Mouse (Mus musculus): ENCODE measurements around the gene Frmd4b. TPM values are rescaled to one million over a fixed set of nuclear protein-coding genes. Genes with fewer than 3 reads are reported as not detected.

The Frmd4b gene
- polyA plus RNA-seq, 1 experiment from 2014 or later = 16.5 TPM

DNA sequence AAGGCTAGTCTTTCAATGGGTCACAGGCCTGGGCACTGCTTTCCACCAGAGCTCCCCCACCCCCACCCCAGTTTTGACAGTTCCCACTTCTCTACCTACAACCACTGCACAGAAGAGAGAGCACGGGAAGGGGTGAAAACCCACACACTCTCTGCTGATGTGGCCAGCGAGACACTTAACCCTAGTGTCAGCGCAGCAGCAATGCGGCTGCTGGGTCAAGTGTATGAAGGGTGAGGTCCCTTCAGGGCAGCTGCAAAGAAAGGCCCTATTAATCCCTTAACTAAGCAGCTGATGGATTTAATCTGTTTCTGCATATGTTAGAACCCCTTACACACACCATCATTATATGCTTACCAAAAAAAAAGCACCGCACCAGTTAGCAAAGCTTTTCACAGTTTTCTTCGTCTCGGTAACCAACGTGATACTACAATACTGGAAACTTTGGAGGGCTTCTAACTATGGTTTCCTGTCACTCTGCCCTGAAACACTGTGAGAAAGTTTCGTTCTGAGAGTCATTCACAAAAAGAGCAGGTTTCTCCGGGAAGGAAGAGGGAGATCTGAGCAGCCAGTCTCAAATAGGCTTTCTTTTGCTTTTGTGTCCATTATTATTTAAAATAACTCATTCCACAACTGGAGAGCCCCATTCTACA is 264.7 kb downstream of the Frmd4b start:
- Histone ChIP-seq H3K27me3 (no peaks in the 10 kb centered on the region), H3K27ac (no peak overlapping the region), H3K9ac (no peak overlapping the region), H3K4me1 (peaks cover 38% of the 10 kb centered on the region), H3K4me3 (no peak overlapping the region), H3K4me2 (replicated peaks) (no peak overlapping the region; the same call in 1 of the 2 replicates), H3K9me3 (no peaks in the 10 kb centered on the region), H3K36me3 (no peaks in the 10 kb centered on the region)
- WGBS = 26% methylated on average over 10 of the region's 10 CpGs
- no peak for ATAC-seq (ENCODE audit: insufficient number of reproducible peaks, insufficient read depth, low FRiP score, low TSS enrichment)

DNA sequence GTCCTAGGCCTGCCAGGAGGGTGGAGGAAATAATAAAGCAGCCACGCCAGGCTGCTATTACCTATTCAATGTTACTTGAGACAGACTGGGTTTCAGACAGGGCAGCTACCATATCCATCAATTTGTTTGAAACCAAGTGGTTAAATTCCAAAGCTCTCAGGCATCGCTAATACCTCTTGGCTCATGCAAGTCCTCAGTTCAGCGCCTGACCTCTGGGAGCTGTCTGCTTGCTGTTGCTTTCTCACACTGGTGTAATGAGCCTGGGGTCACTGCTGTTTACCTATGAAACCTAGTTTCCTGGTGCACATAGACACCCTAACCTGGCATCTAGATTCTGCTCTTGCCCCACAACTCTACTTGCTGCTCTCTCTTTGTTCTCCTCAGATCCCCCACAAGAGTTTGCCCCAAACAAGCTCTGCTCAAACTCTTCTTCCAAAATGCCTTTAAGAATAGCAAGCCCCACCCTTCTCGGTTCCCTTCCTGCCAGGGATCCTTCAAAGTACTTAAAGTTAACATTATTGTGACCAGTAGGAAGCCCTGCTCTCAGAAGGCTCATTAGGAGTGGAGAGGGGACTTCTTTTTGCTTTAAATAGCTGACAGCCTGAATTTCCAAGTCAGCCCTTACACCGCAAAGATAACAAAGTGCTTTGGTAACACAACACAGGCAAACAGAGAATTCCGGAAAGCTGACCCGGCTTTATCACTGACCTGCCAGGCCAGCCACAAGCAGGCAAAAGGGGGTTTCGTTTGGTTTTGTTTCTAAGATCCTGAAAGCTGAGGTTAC is 267.8 kb downstream of the Frmd4b start:
- Histone ChIP-seq H3K36me3 (no peaks in the 10 kb centered on the region), H3K9ac (no peak overlapping the region), H3K27me3 (no peaks in the 10 kb centered on the region), H3K4me1 (peaks cover 23% of the 10 kb centered on the region), H3K4me3 (no peak overlapping the region), H3K27ac (no peak overlapping the region), H3K4me2 (replicated peaks) (no peak overlapping the region), H3K9me3 (no peaks in the 10 kb centered on the region)
- 21% methylated on average over 8 of the region's 8 CpGs for WGBS
- ATAC-seq (ENCODE audit: insufficient number of reproducible peaks, insufficient read depth, low FRiP score, low TSS enrichment) = no peak

DNA sequence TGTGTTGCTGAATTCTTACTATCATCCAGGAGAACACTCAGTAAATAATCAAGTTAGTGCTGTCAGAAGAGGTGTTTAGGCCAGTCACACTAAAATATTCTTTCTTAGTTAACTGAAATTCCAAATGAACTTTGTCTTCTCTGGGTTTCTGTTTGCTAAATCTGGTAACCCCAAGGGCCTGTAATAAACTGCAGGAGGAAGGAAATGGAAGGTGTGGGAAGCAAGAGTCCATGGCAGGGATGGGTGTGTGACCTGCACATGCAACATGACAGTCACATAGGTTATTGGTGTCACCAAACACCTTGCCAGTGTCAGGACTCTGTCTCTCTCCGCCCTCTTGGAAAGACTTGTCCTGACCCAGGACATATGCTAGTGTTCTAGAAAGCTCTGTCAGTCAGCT is 270.4 kb downstream of the Frmd4b start:
- no peak overlapping the region for H3K27ac ChIP-seq
- H3K4me3 ChIP-seq = no peak overlapping the region
- H3K4me2 ChIP-seq (replicated peaks) = no peak overlapping the region
- peaks cover 10% of the 10 kb centered on the region for H3K4me1 ChIP-seq
- H3K9me3 ChIP-seq = no peaks in the 10 kb centered on the region
- H3K36me3 ChIP-seq = no peaks in the 10 kb centered on the region
- no peak for ATAC-seq (ENCODE audit: insufficient number of reproducible peaks, insufficient read depth, low FRiP score, low TSS enrichment)
- no peaks in the 10 kb centered on the region for H3K27me3 ChIP-seq
- WGBS = 88% methylated on average over 1 of the region's 1 CpGs
- no peak overlapping the region for H3K9ac ChIP-seq

DNA sequence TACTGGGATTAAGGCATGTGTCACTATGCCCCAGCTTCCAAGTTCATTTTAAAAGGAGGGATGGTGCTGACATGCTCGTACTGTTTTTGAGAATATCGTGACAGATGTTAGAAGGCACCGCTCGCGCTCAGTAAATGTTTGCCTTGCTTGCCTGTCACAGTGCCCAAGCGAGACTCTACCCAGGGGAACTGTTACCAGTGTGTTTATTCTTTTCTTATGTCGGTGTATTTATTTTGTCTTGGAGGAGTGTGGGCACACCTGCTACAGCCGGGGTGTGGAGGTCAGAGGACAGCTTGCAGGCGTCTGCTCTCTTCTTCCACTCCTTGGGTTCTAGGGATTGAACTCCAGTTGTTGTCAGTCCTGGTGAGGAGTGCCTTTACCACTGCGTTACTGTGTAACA is 270.8 kb downstream of the Frmd4b start:
- Histone ChIP-seq H3K27ac (no peak overlapping the region), H3K4me2 (replicated peaks) (no peak overlapping the region)
- WGBS = 67% methylated on average over 10 of the region's 10 CpGs

DNA sequence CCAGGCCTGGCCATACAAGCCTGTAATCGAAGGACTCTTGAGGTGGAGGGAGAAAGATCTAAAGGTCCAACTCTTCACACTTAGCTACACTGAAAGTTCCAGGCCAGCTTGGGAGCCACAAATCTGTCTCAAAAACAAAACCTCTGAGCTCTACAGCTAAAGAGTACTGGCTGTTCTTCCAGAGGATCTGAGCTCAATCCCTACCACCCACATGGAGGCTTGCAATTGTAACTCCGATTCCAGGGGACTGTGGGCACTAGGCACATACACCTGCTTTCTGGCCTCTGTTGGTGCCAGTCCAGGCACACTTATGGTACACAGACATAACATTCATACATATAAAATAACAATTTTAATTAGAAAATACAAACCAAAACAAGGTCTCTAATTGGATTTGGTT is 271.4 kb downstream of the Frmd4b start:
- H3K4me3 ChIP-seq = no peak overlapping the region

More for the DNA sequence above, 270.8 kb downstream of the Frmd4b start:
- Histone ChIP-seq H3K9ac (no peak overlapping the region), H3K27me3 (no peaks in the 10 kb centered on the region), H3K9me3 (no peaks in the 10 kb centered on the region), H3K36me3 (no peaks in the 10 kb centered on the region), H3K4me3 (no peak overlapping the region), H3K4me1 (peaks cover 10% of the 10 kb centered on the region)
- no peak for ATAC-seq (ENCODE audit: insufficient number of reproducible peaks, insufficient read depth, low FRiP score, low TSS enrichment)

DNA sequence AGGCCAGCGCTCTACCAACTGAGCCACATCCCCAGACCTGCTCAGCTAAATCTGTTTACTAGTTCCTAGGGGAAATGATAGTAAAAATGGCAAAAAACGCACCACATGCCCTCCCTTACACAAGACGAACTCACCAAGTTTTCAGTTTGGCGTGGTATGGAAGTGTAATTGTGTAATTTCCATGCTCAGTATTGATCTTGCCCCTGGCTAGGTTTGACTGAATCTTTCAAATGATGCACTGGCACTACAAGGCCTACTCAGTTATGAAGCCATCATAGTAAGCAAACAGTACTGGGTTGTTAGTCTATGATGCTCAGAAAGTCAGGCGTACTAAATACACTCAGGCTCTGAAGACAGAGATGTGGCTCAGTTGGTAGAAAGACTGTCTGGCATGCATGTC is 275.2 kb downstream of the Frmd4b start:
- WGBS = 88% methylated on average over 5 of the region's 5 CpGs
- no peak overlapping the region for H3K27ac ChIP-seq
- H3K36me3 ChIP-seq = no peaks in the 10 kb centered on the region
- no peak overlapping the region for H3K4me3 ChIP-seq
- no peaks in the 10 kb centered on the region for H3K9me3 ChIP-seq
- ATAC-seq (ENCODE audit: insufficient number of reproducible peaks, insufficient read depth, low FRiP score, low TSS enrichment) = no peak
- H3K4me1 ChIP-seq = peaks cover 4% of the 10 kb centered on the region; the same call in 1 of the 2 replicates
- H3K4me2 ChIP-seq (replicated peaks) = no peak overlapping the region
- no peak overlapping the region for H3K9ac ChIP-seq
- H3K27me3 ChIP-seq = no peaks in the 10 kb centered on the region

More for the DNA sequence above, 271.4 kb downstream of the Frmd4b start:
- Histone ChIP-seq H3K9me3 (no peaks in the 10 kb centered on the region), H3K36me3 (no peaks in the 10 kb centered on the region), H3K27ac (no peak overlapping the region), H3K27me3 (no peaks in the 10 kb centered on the region), H3K9ac (no peak overlapping the region), H3K4me2 (replicated peaks) (no peak overlapping the region), H3K4me1 (peaks cover 10% of the 10 kb centered on the region)
- ATAC-seq (ENCODE audit: insufficient number of reproducible peaks, insufficient read depth, low FRiP score, low TSS enrichment) = no peak
- WGBS = 90% methylated on average over 2 of the region's 2 CpGs

DNA sequence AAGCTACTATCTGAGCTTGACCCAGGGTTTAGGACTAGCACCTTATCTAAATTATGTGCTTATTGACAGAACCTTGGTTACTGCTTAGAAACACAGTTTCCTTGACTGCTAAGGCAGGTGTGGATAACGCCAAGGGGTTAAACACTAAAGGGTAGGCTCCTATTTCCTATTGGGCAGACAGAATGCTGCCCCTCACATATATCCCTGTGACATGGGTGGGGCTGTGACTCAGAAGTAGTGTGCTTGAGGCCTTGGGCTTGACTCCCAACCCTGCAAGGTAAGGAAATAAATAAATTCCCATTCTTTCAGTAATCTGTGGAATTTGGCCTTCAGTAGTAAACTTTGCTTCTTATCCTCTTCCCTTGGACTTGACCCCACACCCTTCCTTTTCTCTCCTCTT is 275.7 kb downstream of the Frmd4b start:
- ATAC-seq (ENCODE audit: insufficient number of reproducible peaks, insufficient read depth, low FRiP score, low TSS enrichment) = no peak
- Histone ChIP-seq H3K27me3 (no peaks in the 10 kb centered on the region), H3K4me1 (peaks cover 4% of the 10 kb centered on the region; the same call in 1 of the 2 replicates), H3K4me2 (replicated peaks) (no peak overlapping the region), H3K9ac (no peak overlapping the region), H3K4me3 (no peak overlapping the region), H3K27ac (no peak overlapping the region), H3K36me3 (no peaks in the 10 kb centered on the region), H3K9me3 (no peaks in the 10 kb centered on the region)
- WGBS = 88% methylated on average over 1 of the region's 1 CpGs

DNA sequence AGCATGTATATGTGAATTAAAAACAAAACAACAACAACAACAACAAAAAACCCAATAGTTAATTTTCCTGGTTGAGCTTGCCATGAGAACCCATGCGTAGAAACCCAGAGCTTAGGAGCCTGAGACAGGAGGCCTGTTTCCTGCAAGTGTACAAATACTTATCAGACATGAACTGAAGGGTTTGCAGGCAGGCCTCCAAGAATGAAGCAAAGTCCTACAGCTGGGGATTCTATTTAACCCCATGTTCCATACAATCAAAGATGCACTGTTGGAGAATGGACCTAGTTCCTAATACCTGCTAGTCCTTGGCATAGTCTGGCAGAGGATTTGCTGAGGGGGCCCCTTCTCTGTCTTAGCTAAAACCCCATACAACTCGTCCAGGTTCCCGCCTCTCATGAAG is 276.2 kb downstream of the Frmd4b start:
- H3K36me3 ChIP-seq = no peaks in the 10 kb centered on the region
- ATAC-seq (ENCODE audit: insufficient number of reproducible peaks, insufficient read depth, low FRiP score, low TSS enrichment) = no peak
- no peak overlapping the region for H3K4me3 ChIP-seq
- no peak overlapping the region for H3K9ac ChIP-seq
- WGBS = 87% methylated on average over 3 of the region's 3 CpGs
- peaks cover 4% of the 10 kb centered on the region; the same call in 1 of the 2 replicates for H3K4me1 ChIP-seq
- no peak overlapping the region for H3K27ac ChIP-seq
- H3K9me3 ChIP-seq = no peaks in the 10 kb centered on the region
- no peaks in the 10 kb centered on the region for H3K27me3 ChIP-seq
- H3K4me2 ChIP-seq (replicated peaks) = no peak overlapping the region

DNA sequence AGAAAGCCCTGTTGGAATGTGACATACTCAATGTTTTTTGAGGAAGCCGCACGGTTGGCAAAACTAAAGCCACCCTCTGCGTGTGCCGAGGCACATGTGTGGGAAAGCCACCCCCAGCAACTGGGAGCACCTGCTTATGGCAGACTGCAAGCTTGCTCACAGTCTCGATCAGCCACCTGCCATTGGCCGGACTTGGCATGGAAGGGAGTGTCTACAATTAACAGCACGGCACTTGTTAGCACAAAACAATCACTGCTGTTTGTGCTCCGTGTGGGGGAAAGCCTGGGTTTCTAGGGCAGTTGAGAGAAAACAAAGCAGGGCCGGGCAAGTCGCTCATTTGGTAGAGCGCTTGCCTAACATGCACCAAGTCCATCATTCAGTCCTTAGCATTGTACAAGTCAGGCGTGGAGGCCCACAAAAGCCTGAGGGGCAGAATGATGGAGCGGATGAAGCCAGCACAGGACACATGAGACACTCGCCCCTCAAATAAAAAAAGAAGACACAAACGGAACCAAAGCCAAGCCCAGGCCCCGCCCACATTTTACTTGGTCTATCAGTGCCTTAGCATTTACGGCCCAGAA is 277.0 kb downstream of the Frmd4b start:
- no peaks in the 10 kb centered on the region for H3K27me3 ChIP-seq
- WGBS = 73% methylated on average over 17 of the region's 17 CpGs
- no peak overlapping the region for H3K4me3 ChIP-seq
- no peak overlapping the region for H3K4me2 ChIP-seq (replicated peaks)
- ATAC-seq (ENCODE audit: insufficient number of reproducible peaks, insufficient read depth, low FRiP score, low TSS enrichment) = no peak
- no peaks in the 10 kb centered on the region for H3K9me3 ChIP-seq
- peaks cover 4% of the 10 kb centered on the region; the same call in 1 of the 2 replicates for H3K4me1 ChIP-seq
- no peak overlapping the region for H3K27ac ChIP-seq
- no peaks in the 10 kb centered on the region for H3K36me3 ChIP-seq
- H3K9ac ChIP-seq = no peak overlapping the region

DNA sequence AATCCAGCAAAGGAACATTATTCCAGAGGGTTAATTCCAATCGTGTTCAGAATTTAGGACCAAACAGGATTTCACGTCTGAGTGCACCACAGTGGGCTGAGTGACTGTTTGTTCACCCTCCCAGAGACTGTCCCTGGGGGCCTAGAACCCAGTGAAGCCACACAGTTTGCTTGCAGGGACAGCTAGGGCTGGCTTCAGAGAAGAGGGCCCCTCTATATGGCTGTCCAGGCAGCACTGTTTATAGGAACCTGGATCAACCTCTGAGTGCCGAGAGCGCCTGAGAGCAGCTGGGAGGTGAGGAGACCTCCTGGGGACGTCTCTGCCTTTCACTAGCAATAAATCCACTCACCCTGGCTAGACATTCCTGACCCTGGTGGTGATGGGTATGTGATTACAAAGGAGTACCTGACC is 278.1 kb downstream of the Frmd4b start:
- H3K9ac ChIP-seq = no peak overlapping the region
- no peak overlapping the region for H3K4me3 ChIP-seq
- no peaks in the 10 kb centered on the region for H3K27me3 ChIP-seq
- 23% methylated on average over 5 of the region's 5 CpGs for WGBS
- H3K9me3 ChIP-seq = no peaks in the 10 kb centered on the region
- H3K27ac ChIP-seq = no peak overlapping the region; the same call in 1 of the 2 replicates
- no peaks in the 10 kb centered on the region for H3K36me3 ChIP-seq
- H3K4me1 ChIP-seq = peaks cover 4% of the 10 kb centered on the region; the same call in 1 of the 2 replicates
- no peak for ATAC-seq (ENCODE audit: insufficient number of reproducible peaks, insufficient read depth, low FRiP score, low TSS enrichment)
- no peak overlapping the region for H3K4me2 ChIP-seq (replicated peaks)

DNA sequence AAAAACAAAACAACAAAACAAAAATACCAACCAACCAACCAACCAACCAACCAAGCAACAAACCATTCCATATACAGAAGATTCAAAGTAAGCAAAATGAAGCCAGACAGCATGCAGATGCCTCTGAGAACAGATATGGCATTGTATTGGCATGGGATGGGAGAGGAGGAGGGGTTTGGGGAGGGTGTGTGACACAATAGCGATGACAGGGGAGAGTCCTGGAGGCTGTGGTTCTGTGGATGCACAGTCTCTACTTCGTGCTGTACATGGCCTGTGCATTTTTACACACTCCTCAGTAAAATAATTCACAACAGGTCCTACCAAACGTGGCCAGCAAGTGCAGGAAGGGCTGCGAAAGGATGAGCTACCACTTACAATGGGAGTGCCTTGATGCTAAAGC is 278.5 kb downstream of the Frmd4b start:
- no peak for ATAC-seq (ENCODE audit: insufficient number of reproducible peaks, insufficient read depth, low FRiP score, low TSS enrichment)
- no peak overlapping the region for H3K9ac ChIP-seq
- H3K27ac ChIP-seq = no peak overlapping the region
- H3K4me2 ChIP-seq (replicated peaks) = no peak overlapping the region
- no peak overlapping the region for H3K4me3 ChIP-seq
- no peaks in the 10 kb centered on the region for H3K27me3 ChIP-seq
- H3K36me3 ChIP-seq = no peaks in the 10 kb centered on the region
- 42% methylated on average over 4 of the region's 4 CpGs for WGBS
- H3K4me1 ChIP-seq = peaks cover 4% of the 10 kb centered on the region; the same call in 1 of the 2 replicates
- no peaks in the 10 kb centered on the region for H3K9me3 ChIP-seq

DNA sequence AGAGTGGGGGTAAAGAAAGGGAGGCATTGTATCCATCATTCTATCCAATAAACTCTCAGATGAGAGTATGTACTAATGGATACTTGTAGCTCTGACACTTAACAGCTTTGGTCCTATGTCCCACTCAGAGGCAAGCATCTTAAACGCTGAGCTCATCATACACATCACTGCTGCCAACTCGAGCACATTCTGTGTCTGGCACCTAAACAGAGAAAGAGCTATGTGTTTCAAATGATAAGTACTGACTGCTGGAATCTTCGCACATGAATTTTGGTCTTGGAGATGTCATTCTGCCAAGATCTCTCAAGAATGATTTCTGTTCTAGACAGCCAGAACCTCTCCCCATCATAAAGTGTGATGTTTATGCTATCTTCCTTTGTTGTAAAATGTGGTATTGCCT is 284.0 kb downstream of the Frmd4b start:
- no peak for ATAC-seq (ENCODE audit: insufficient number of reproducible peaks, insufficient read depth, low FRiP score, low TSS enrichment)
- WGBS = 83% methylated on average over 3 of the region's 3 CpGs
- H3K4me2 ChIP-seq (replicated peaks) = no peak overlapping the region
- H3K9me3 ChIP-seq = no peaks in the 10 kb centered on the region
- no peak overlapping the region for H3K27ac ChIP-seq
- H3K4me3 ChIP-seq = no peak overlapping the region
- peaks cover 3% of the 10 kb centered on the region; the same call in 1 of the 2 replicates for H3K4me1 ChIP-seq
- H3K27me3 ChIP-seq = no peaks in the 10 kb centered on the region
- H3K9ac ChIP-seq = no peak overlapping the region
- no peaks in the 10 kb centered on the region for H3K36me3 ChIP-seq
